Mouse (Mus musculus): ENCODE results near the gene S1pr2. TPM values are rescaled to one million over a fixed set of nuclear protein-coding genes. Genes with fewer than 3 reads are reported as not detected.

The S1pr2 gene
- polyA plus RNA-seq, 1 experiment from 2014 or later: 7.4 TPM

- 87% methylated on average over 4 of the region's 4 CpGs for WGBS
- ATAC-seq (ENCODE audit: low read depth): no peak
These were observed 11.0 kb downstream of the S1pr2 start for GRCm38 (mm10) chr9:20965606-20966005.

GRCm38 (mm10) chr9:20961557-20961956, 15.0 kb downstream of the S1pr2 start:
- no peak overlapping the region for H3K27ac ChIP-seq (ENCODE audit: low read depth, low read length)
- no peak overlapping the region for H3K4me2 ChIP-seq (ENCODE audit: low read depth, low read length)
- ATAC-seq (ENCODE audit: low read depth): no peak
- H3K9ac ChIP-seq (replicated peaks; ENCODE audit: low read depth, low read length): no peak overlapping the region
- WGBS: 75% methylated on average over 9 of the region's 9 CpGs
- no peak overlapping the region for H3K4me3 ChIP-seq (ENCODE audit: low read depth, low read length)
- H3K9me3 ChIP-seq (ENCODE audit: control insufficient read depth, low read length): no peaks in the 10 kb centered on the region
- no peaks in the 10 kb centered on the region for H3K4me1 ChIP-seq (ENCODE audit: control insufficient read depth, insufficient read depth, low read length)
- no peaks in the 10 kb centered on the region for H3K36me3 ChIP-seq (ENCODE audit: control insufficient read depth, insufficient read depth, low read length)
- no peaks in the 10 kb centered on the region for H3K27me3 ChIP-seq (ENCODE audit: control insufficient read depth, insufficient read depth, low read length)

More at GRCm38 (mm10) chr9:20965606-20966005, 11.0 kb downstream of the S1pr2 start:
- no peaks in the 10 kb centered on the region for H3K36me3 ChIP-seq (ENCODE audit: control insufficient read depth, insufficient read depth, low read length)
- H3K4me3 ChIP-seq (ENCODE audit: low read depth, low read length): no peak overlapping the region
- no peaks in the 10 kb centered on the region for H3K4me1 ChIP-seq (ENCODE audit: control insufficient read depth, insufficient read depth, low read length)
- no peak overlapping the region for H3K9ac ChIP-seq (replicated peaks; ENCODE audit: low read depth, low read length)
- H3K27ac ChIP-seq (ENCODE audit: low read depth, low read length): no peak overlapping the region
- no peaks in the 10 kb centered on the region for H3K9me3 ChIP-seq (ENCODE audit: control insufficient read depth, low read length)
- H3K27me3 ChIP-seq (ENCODE audit: control insufficient read depth, insufficient read depth, low read length): no peaks in the 10 kb centered on the region
- no peak overlapping the region for H3K4me2 ChIP-seq (ENCODE audit: low read depth, low read length)

GRCm38 (mm10) chr9:20959430-20959938, 17.1 kb downstream of the S1pr2 start, which contains the start of gene Dnmt1:
Gene Dnmt1 (minus strand): TSS chr9:20959888.
- Histone ChIP-seq H3K27ac (ENCODE audit: low read depth, low read length) (no peak within 1 kb of the TSS), H3K4me1 (ENCODE audit: control insufficient read depth, insufficient read depth, low read length) (no peaks in the 10 kb centered on the region), H3K27me3 (ENCODE audit: control insufficient read depth, insufficient read depth, low read length) (no peaks in the 10 kb centered on the region), H3K4me2 (ENCODE audit: low read depth, low read length) (no peak within 1 kb of the TSS), H3K9me3 (ENCODE audit: control insufficient read depth, low read length) (no peaks in the 10 kb centered on the region), H3K9ac (replicated peaks; ENCODE audit: low read depth, low read length) (no peak within 1 kb of the TSS), H3K4me3 (ENCODE audit: low read depth, low read length) (no peak within 1 kb of the TSS), H3K36me3 (ENCODE audit: control insufficient read depth, insufficient read depth, low read length) (no peaks in the 10 kb centered on the region)
- 87% methylated on average over 2 of the region's 2 CpGs for WGBS
- no peak for ATAC-seq (ENCODE audit: low read depth)

GRCm38 (mm10) chr9:20956989-20957388, 19.6 kb downstream of the S1pr2 start:
- WGBS: 77% methylated on average over 3 of the region's 3 CpGs
- Histone ChIP-seq H3K4me3 (ENCODE audit: low read depth, low read length) (no peak overlapping the region), H3K9me3 (ENCODE audit: control insufficient read depth, low read length) (no peaks in the 10 kb centered on the region), H3K4me2 (ENCODE audit: low read depth, low read length) (no peak overlapping the region), H3K9ac (replicated peaks; ENCODE audit: low read depth, low read length) (no peak overlapping the region), H3K27me3 (ENCODE audit: control insufficient read depth, insufficient read depth, low read length) (no peaks in the 10 kb centered on the region), H3K36me3 (ENCODE audit: control insufficient read depth, insufficient read depth, low read length) (no peaks in the 10 kb centered on the region), H3K4me1 (ENCODE audit: control insufficient read depth, insufficient read depth, low read length) (no peaks in the 10 kb centered on the region), H3K27ac (ENCODE audit: low read depth, low read length) (no peak overlapping the region)
- ATAC-seq (ENCODE audit: low read depth): no peak

DNA sequence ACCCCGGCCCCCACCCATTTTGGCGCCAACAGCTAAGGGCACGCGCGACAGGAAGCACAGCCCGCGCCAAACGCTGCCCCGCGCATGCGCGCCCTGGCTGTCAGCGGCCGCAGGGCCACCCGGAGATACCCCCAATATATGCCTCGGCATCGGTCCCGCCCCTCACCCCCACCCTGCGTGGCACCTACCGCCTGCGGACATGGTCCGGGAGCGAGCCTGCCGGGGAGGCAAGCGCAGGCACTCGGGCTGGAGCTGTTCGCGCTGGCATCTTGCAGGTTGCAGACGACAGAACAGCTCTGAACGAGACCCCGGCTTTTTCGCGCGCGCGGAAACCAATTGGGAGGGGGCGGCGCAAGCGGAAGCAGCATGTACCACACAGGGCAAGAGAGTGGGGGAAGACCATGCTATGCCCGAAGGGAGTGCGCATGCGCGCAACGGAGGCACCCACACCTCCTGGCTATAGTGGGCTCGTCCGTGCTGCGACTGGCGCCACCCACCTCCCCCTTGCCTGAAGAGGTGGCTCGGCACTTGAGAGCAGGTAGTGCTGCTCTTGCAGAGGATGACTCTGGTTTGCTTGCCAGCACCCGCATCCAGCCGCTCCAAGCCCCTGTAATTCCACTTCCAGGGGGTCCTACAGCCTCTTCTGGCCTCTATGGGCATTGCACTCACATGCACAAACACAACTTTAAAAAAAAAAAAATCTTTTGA, 23.9 kb downstream of the S1pr2 start:
- peaks cover 11% of the 10 kb centered on the region for H3K4me1 ChIP-seq (ENCODE audit: control insufficient read depth, insufficient read depth, low read length)
- no peaks in the 10 kb centered on the region for H3K36me3 ChIP-seq (ENCODE audit: control insufficient read depth, insufficient read depth, low read length)
- H3K4me3 ChIP-seq (ENCODE audit: low read depth, low read length): peak overlapping the region; percentile 79
- H3K9ac ChIP-seq (replicated peaks; ENCODE audit: low read depth, low read length): peak overlapping the region; percentile 78
- peak; percentile 97 for ATAC-seq (ENCODE audit: low read depth)
- no peaks in the 10 kb centered on the region for H3K9me3 ChIP-seq (ENCODE audit: control insufficient read depth, low read length)
- peak overlapping the region; percentile 93 for H3K4me2 ChIP-seq (ENCODE audit: low read depth, low read length)
- H3K27ac ChIP-seq (ENCODE audit: low read depth, low read length): peak overlapping the region; percentile 82
- under 1% methylated on average over 50 of the region's 51 CpGs for WGBS
- no peaks in the 10 kb centered on the region for H3K27me3 ChIP-seq (ENCODE audit: control insufficient read depth, insufficient read depth, low read length)

GRCm38 (mm10) chr9:20951966-20952519, 24.5 kb downstream of the S1pr2 start:
- H3K27ac ChIP-seq (ENCODE audit: low read depth, low read length): peak overlapping the region; percentile 82

DNA sequence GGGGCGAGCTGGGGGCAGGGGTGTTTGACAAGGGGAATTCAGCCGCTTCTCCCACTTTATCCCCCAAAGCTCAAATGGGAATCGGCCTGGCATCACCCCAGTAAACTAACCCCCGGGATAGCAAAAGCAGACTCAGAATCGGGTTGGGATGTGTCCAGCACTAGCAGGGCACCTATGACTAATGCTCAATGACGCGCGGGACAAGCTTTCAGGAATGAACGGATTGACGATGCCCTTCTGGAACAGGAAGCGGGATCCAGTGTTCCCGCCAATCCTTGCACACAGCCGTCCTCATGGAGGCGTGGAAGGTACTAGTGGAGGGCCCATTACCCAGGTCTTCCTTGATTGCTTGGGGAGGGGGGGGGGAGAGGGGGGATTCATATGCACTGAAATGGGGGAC, 25.1 kb downstream of the S1pr2 start:
- WGBS: 20% methylated on average over 14 of the region's 14 CpGs
- peak overlapping the region; percentile 93 for H3K4me2 ChIP-seq (ENCODE audit: low read depth, low read length)
- H3K36me3 ChIP-seq (ENCODE audit: control insufficient read depth, insufficient read depth, low read length): no peaks in the 10 kb centered on the region
- H3K27ac ChIP-seq (ENCODE audit: low read depth, low read length): no peak overlapping the region
- ATAC-seq (ENCODE audit: low read depth): no peak
- H3K9ac ChIP-seq (replicated peaks; ENCODE audit: low read depth, low read length): peak overlapping the region; percentile 78
- no peaks in the 10 kb centered on the region for H3K9me3 ChIP-seq (ENCODE audit: control insufficient read depth, low read length)
- H3K4me3 ChIP-seq (ENCODE audit: low read depth, low read length): peak overlapping the region; percentile 79
- no peaks in the 10 kb centered on the region for H3K27me3 ChIP-seq (ENCODE audit: control insufficient read depth, insufficient read depth, low read length)
- peaks cover 11% of the 10 kb centered on the region for H3K4me1 ChIP-seq (ENCODE audit: control insufficient read depth, insufficient read depth, low read length)

More at GRCm38 (mm10) chr9:20951966-20952519, 24.5 kb downstream of the S1pr2 start:
- peaks cover 11% of the 10 kb centered on the region for H3K4me1 ChIP-seq (ENCODE audit: control insufficient read depth, insufficient read depth, low read length)
- H3K9ac ChIP-seq (replicated peaks; ENCODE audit: low read depth, low read length): peak overlapping the region; percentile 78
- WGBS: 0% methylated on average over 17 of the region's 17 CpGs
- peak overlapping the region; percentile 79 for H3K4me3 ChIP-seq (ENCODE audit: low read depth, low read length)
- no peaks in the 10 kb centered on the region for H3K36me3 ChIP-seq (ENCODE audit: control insufficient read depth, insufficient read depth, low read length)
- peak; percentile 74 for ATAC-seq (ENCODE audit: low read depth)
- peak overlapping the region; percentile 93 for H3K4me2 ChIP-seq (ENCODE audit: low read depth, low read length)
- H3K27me3 ChIP-seq (ENCODE audit: control insufficient read depth, insufficient read depth, low read length): no peaks in the 10 kb centered on the region
- no peaks in the 10 kb centered on the region for H3K9me3 ChIP-seq (ENCODE audit: control insufficient read depth, low read length)

DNA sequence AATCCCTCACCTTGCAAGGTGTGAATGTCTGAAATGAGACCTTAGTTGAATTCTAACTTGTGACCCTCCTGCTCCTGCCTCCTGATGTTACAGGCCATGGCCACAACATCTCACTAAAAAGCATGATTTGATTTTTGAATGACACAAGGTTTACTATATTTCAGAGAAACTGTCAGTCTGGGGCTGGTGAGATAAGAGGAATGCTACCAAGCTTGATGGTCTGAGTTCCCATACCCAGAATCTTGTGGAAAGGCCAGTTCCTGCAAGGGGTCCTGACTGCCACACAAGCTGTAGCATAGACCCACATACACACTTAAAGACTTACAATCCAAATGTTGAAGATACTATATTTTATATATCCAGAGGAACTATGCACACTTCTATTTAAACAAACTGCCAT, 26.2 kb downstream of the S1pr2 start:
- Histone ChIP-seq H3K36me3 (ENCODE audit: control insufficient read depth, insufficient read depth, low read length) (no peaks in the 10 kb centered on the region), H3K9ac (replicated peaks; ENCODE audit: low read depth, low read length) (no peak overlapping the region), H3K9me3 (ENCODE audit: control insufficient read depth, low read length) (no peaks in the 10 kb centered on the region), H3K27me3 (ENCODE audit: control insufficient read depth, insufficient read depth, low read length) (no peaks in the 10 kb centered on the region), H3K27ac (ENCODE audit: low read depth, low read length) (no peak overlapping the region), H3K4me3 (ENCODE audit: low read depth, low read length) (no peak overlapping the region), H3K4me1 (ENCODE audit: control insufficient read depth, insufficient read depth, low read length) (peaks cover 11% of the 10 kb centered on the region), H3K4me2 (ENCODE audit: low read depth, low read length) (no peak overlapping the region)
- ATAC-seq (ENCODE audit: low read depth): no peak

Measured in neural tube, embryonic 14.5 days (tissue).